Mouse (Mus musculus) midbrain, embryonic 15.5 days (tissue): ENCODE results near the gene Sf3b3. TPM values are rescaled to one million over a fixed set of nuclear protein-coding genes. Genes with fewer than 3 reads are reported as not detected.
"Not testable (repeated sequence)": the region's sequence is repeated elsewhere in the genome, so short reads cannot be mapped to it uniquely, and the experiment has no call there.

Source experiments
- ATAC-seq: fragments of 200-750 bp; cut with Nextera tagmentation; replicated peaks from 2 replicates; pipeline ENCODE4 v1.8.0; 2017; ENCODE audit warnings: moderate TSS enrichment
- H3K27ac ChIP-seq: fragments of 300-500 bp; sonication (generic); 2 replicates; pipeline ENCODE4 v1.5.1; 2015; ENCODE audit warnings: mild to moderate bottlenecking, inconsistent platforms
- H3K27me3 ChIP-seq: fragments of 300-500 bp; sonication (generic); replicated peaks from 2 replicates; pipeline ENCODE4 v1.6.1; 2015; ENCODE audit warnings: inconsistent platforms
- H3K36me3 ChIP-seq: fragments of 300-500 bp; sonication (generic); replicated peaks from 2 replicates; pipeline ENCODE4 v1.6.1; 2015; ENCODE audit warnings: inconsistent platforms
- H3K4me1 ChIP-seq: fragments of 300-500 bp; sonication (generic); 2 replicates; pipeline ENCODE4 v1.6.1; 2015; ENCODE audit warnings: inconsistent platforms
- H3K4me2 ChIP-seq: fragments of 300-500 bp; sonication (generic); 2 replicates; pipeline ENCODE4 v1.6.1; 2015; ENCODE audit warnings: inconsistent platforms, mild to moderate bottlenecking, moderate library complexity
- H3K4me3 ChIP-seq: fragments of 300-500 bp; sonication (generic); 2 replicates; pipeline ENCODE4 v1.5.1; 2015; ENCODE audit warnings: mild to moderate bottlenecking, inconsistent platforms
- H3K9ac ChIP-seq: fragments of 300-500 bp; sonication (generic); 2 replicates; pipeline ENCODE4 v1.6.1; 2015; ENCODE audit warnings: mild to moderate bottlenecking, inconsistent platforms
- H3K9me3 ChIP-seq: fragments of 300-500 bp; sonication (generic); 2 replicates; pipeline ENCODE4 v1.6.1; 2016; ENCODE audit warnings: inconsistent platforms
- WGBS: fragments of 180-500 bp; shearing (Covaris S2); methylation state at CpG from one replicate; pipeline ENCODE4 v1.1.7; 2015; ENCODE audit warnings: mixed read lengths; 5-methylcytosine and 5-hydroxymethylcytosine counted together
- polyA plus RNA-seq: library from polyadenylated mRNA; unstranded; fragments of >200 nt; fragmentation: Nextera tagmentation; extraction: Ambion mirVana; gene quantifications from 2 replicates; pipeline ENCODE4 v1.2.1, GENCODE M21; 2015

Gene Sf3b3
- polyA plus RNA-seq, 1 experiment from 2014 or later, result 101 TPM

GRCm38 (mm10) chr8:110794363-110794965 is 52.1 kb downstream of the Sf3b3 start:
- no peak overlapping the region for H3K4me2 ChIP-seq
- WGBS, result 90% methylated on average over 7 of the region's 7 CpGs
- H3K36me3 ChIP-seq, result no peaks in the 10 kb centered on the region
- no peak overlapping the region for H3K9ac ChIP-seq
- no peaks in the 10 kb centered on the region for H3K4me1 ChIP-seq
- H3K9me3 ChIP-seq, result no peaks in the 10 kb centered on the region
- no peak overlapping the region for H3K27ac ChIP-seq
- H3K27me3 ChIP-seq, result no peaks in the 10 kb centered on the region
- H3K4me3 ChIP-seq, result no peak overlapping the region
- ATAC-seq, result no peak

GRCm38 (mm10) chr8:110793936-110794335 is 52.7 kb downstream of the Sf3b3 start:
- Histone ChIP-seq H3K36me3 (no peaks in the 10 kb centered on the region), H3K27ac (no peak overlapping the region), H3K9ac (no peak overlapping the region), H3K4me2 (no peak overlapping the region), H3K4me1 (no peaks in the 10 kb centered on the region), H3K9me3 (no peaks in the 10 kb centered on the region), H3K27me3 (no peaks in the 10 kb centered on the region), H3K4me3 (no peak overlapping the region)
- ATAC-seq, result no peak
- 94% methylated on average over 9 of the region's 9 CpGs for WGBS

- H3K27ac ChIP-seq, result no peak overlapping the region
Observed at GRCm38 (mm10) chr8:110793511-110793910, 53.1 kb downstream of the Sf3b3 start.

GRCm38 (mm10) chr8:110792574-110793200 is 53.9 kb downstream of the Sf3b3 start:
- no peak overlapping the region for H3K27ac ChIP-seq
- no peak for ATAC-seq
- H3K27me3 ChIP-seq, result no peaks in the 10 kb centered on the region
- no peaks in the 10 kb centered on the region for H3K4me1 ChIP-seq
- no peaks in the 10 kb centered on the region for H3K36me3 ChIP-seq
- WGBS, result 81% methylated on average over 10 of the region's 11 CpGs
- H3K9ac ChIP-seq, result no peak overlapping the region
- H3K4me3 ChIP-seq, result no peak overlapping the region
- no peak overlapping the region for H3K4me2 ChIP-seq
- H3K9me3 ChIP-seq, result no peaks in the 10 kb centered on the region

More at GRCm38 (mm10) chr8:110793511-110793910, 53.1 kb downstream of the Sf3b3 start:
- H3K9ac ChIP-seq, result no peak overlapping the region
- no peak overlapping the region for H3K4me3 ChIP-seq
- H3K36me3 ChIP-seq, result no peaks in the 10 kb centered on the region
- H3K27me3 ChIP-seq, result no peaks in the 10 kb centered on the region
- H3K4me2 ChIP-seq, result no peak overlapping the region
- no peaks in the 10 kb centered on the region for H3K9me3 ChIP-seq
- H3K4me1 ChIP-seq, result no peaks in the 10 kb centered on the region
- WGBS, result 74% methylated on average over 9 of the region's 9 CpGs
- no peak for ATAC-seq

- Histone ChIP-seq H3K9me3 (no peaks in the 10 kb centered on the region), H3K9ac (no peak overlapping the region), H3K4me3 (no peak overlapping the region), H3K36me3 (no peaks in the 10 kb centered on the region), H3K27me3 (no peaks in the 10 kb centered on the region), H3K4me1 (no peaks in the 10 kb centered on the region), H3K4me2 (no peak overlapping the region), H3K27ac (no peak overlapping the region)
- WGBS, result 80% methylated on average over 10 of the region's 10 CpGs
- no peak for ATAC-seq
Observed at GRCm38 (mm10) chr8:110791164-110791563, 55.4 kb downstream of the Sf3b3 start.

GRCm38 (mm10) chr8:110790270-110790669 is 56.3 kb downstream of the Sf3b3 start:
- H3K9ac ChIP-seq, result no peak overlapping the region
- no peaks in the 10 kb centered on the region for H3K27me3 ChIP-seq
- ATAC-seq, result no peak
- H3K27ac ChIP-seq, result no peak overlapping the region
- WGBS, result 84% methylated on average over 6 of the region's 6 CpGs
- H3K36me3 ChIP-seq, result no peaks in the 10 kb centered on the region
- H3K4me1 ChIP-seq, result no peaks in the 10 kb centered on the region
- no peaks in the 10 kb centered on the region for H3K9me3 ChIP-seq
- no peak overlapping the region for H3K4me2 ChIP-seq
- H3K4me3 ChIP-seq, result no peak overlapping the region

- no peak overlapping the region for H3K9ac ChIP-seq
- no peak overlapping the region for H3K27ac ChIP-seq
- 64% methylated on average over 12 of the region's 12 CpGs for WGBS
- H3K4me3 ChIP-seq, result no peak overlapping the region
- H3K4me2 ChIP-seq, result no peak overlapping the region
- H3K4me1 ChIP-seq, result no peaks in the 10 kb centered on the region
- no peak for ATAC-seq
- no peaks in the 10 kb centered on the region for H3K9me3 ChIP-seq
- no peaks in the 10 kb centered on the region for H3K27me3 ChIP-seq
- H3K36me3 ChIP-seq, result no peaks in the 10 kb centered on the region
Observed at GRCm38 (mm10) chr8:110789571-110789970, 57.0 kb downstream of the Sf3b3 start.

GRCm38 (mm10) chr8:110788981-110789380 is 57.6 kb downstream of the Sf3b3 start:
- H3K4me2 ChIP-seq, result no peak overlapping the region
- no peaks in the 10 kb centered on the region for H3K27me3 ChIP-seq
- no peaks in the 10 kb centered on the region for H3K9me3 ChIP-seq
- no peak overlapping the region for H3K9ac ChIP-seq
- no peak overlapping the region for H3K27ac ChIP-seq
- ATAC-seq, result no peak
- no peak overlapping the region for H3K4me3 ChIP-seq
- 66% methylated on average over 12 of the region's 12 CpGs for WGBS
- H3K36me3 ChIP-seq, result no peaks in the 10 kb centered on the region
- H3K4me1 ChIP-seq, result no peaks in the 10 kb centered on the region

- Histone ChIP-seq H3K27me3 (no peaks in the 10 kb centered on the region), H3K4me3 (no peak overlapping the region), H3K9ac (no peak overlapping the region), H3K27ac (no peak overlapping the region), H3K36me3 (no peaks in the 10 kb centered on the region), H3K9me3 (no peaks in the 10 kb centered on the region), H3K4me1 (no peaks in the 10 kb centered on the region), H3K4me2 (no peak overlapping the region)
- 90% methylated on average over 9 of the region's 9 CpGs for WGBS
- ATAC-seq, result no peak
Observed at GRCm38 (mm10) chr8:110787411-110787954, 59.1 kb downstream of the Sf3b3 start.

GRCm38 (mm10) chr8:110786934-110787333 is 59.7 kb downstream of the Sf3b3 start:
- Histone ChIP-seq H3K27me3 (no peaks in the 10 kb centered on the region), H3K4me1 (no peaks in the 10 kb centered on the region), H3K4me2 (no peak overlapping the region), H3K4me3 (no peak overlapping the region), H3K27ac (no peak overlapping the region), H3K36me3 (no peaks in the 10 kb centered on the region), H3K9ac (no peak overlapping the region), H3K9me3 (no peaks in the 10 kb centered on the region)
- no peak for ATAC-seq
- 84% methylated on average over 8 of the region's 8 CpGs for WGBS

GRCm38 (mm10) chr8:110786501-110786900 is 60.1 kb downstream of the Sf3b3 start:
- H3K36me3 ChIP-seq, H3K27ac ChIP-seq, H3K9me3 ChIP-seq, H3K27me3 ChIP-seq, H3K9ac ChIP-seq, ATAC-seq, H3K4me2 ChIP-seq, H3K4me1 ChIP-seq, H3K4me3 ChIP-seq: not testable (repeated sequence)
- WGBS, result 75% methylated on average over 7 of the region's 7 CpGs

GRCm38 (mm10) chr8:110785366-110785765 is 61.2 kb downstream of the Sf3b3 start:
- H3K4me1 ChIP-seq, result no peaks in the 10 kb centered on the region
- no peak overlapping the region for H3K9ac ChIP-seq
- H3K27me3 ChIP-seq, result no peaks in the 10 kb centered on the region
- no peak overlapping the region for H3K4me3 ChIP-seq
- H3K4me2 ChIP-seq, result no peak overlapping the region
- 65% methylated on average over 2 of the region's 2 CpGs for WGBS
- no peaks in the 10 kb centered on the region for H3K9me3 ChIP-seq
- no peaks in the 10 kb centered on the region for H3K36me3 ChIP-seq
- no peak for ATAC-seq
- no peak overlapping the region for H3K27ac ChIP-seq
